Mouse (Mus musculus) gastrocnemius, postnatal 36 days (tissue): ENCODE results near the gene Cc2d1a. TPM values are rescaled to one million over a fixed set of nuclear protein-coding genes. Genes with fewer than 3 reads are reported as not detected.

Experiments used
- microRNA-seq, 2 experiments: library from miRNA; unstranded; fragments of <30 nt; microRNA quantifications; one replicate each; pipeline ENCODE4 v1.2.0; 2021
- total RNA-seq, 2 experiments: library from RNA; stranded (reverse); gene quantifications; 2 replicates each; pipeline ENCODE4 v1.2.3; 2021

The Cc2d1a gene
- total RNA-seq, 2 experiments from 2014 or later, result 15.7 to 16.1 TPM

Small RNA genes within 50 kb of the gene (microRNA-seq; reads per million reads assigned to microRNA genes)
- gene Gm25110 (0 reads per million in 2 experiments), gene Mir181c (584 to 903 reads per million in 2 experiments), gene Mir181d (500 to 595 reads per million in 2 experiments), gene Mir709 (0 reads per million in 2 experiments)

Other genes with a start within 250 kb of the Cc2d1a start
- gene Adgrl1, start 247.8 kb downstream of the Cc2d1a start, total RNA-seq, result 10 to 100 TPM; 20.8 to 26.0 TPM
- gene Gm10644, start 192.7 kb downstream of the Cc2d1a start, total RNA-seq, result under 1 TPM; 0.27 to 0.56 TPM
- gene Asf1b, start 192.4 kb downstream of the Cc2d1a start, total RNA-seq, result under 1 TPM; 0.42 to 0.71 TPM
- gene Prkaca, start 174.9 kb downstream of the Cc2d1a start, total RNA-seq, result 100 to 1,000 TPM; 148 to 165 TPM
- gene Samd1, start 150.3 kb downstream of the Cc2d1a start, total RNA-seq, result 10 to 100 TPM; 13.0 TPM
- under 1 TPM in 1 of 2 experiments, not detected in 1; 0.48 TPM for gene 1700067K01Rik, start 146.4 kb downstream of the Cc2d1a start, total RNA-seq
- gene 2210011C24Rik, start 135.8 kb downstream of the Cc2d1a start, total RNA-seq, result 1 to 10 TPM; 2.6 to 5.6 TPM
- gene Palm3, start 126.5 kb downstream of the Cc2d1a start, total RNA-seq, result under 1 TPM; 0.10 to 0.12 TPM
- under 1 TPM; 0.15 to 0.52 TPM for gene Il27ra, start 105.3 kb downstream of the Cc2d1a start, total RNA-seq
- not detected for gene Rln3, start 102.9 kb downstream of the Cc2d1a start, total RNA-seq
- gene Gm10643, start 82.8 kb downstream of the Cc2d1a start, total RNA-seq, result 1 to 10 TPM; 1.6 to 1.7 TPM
- 1 to 10 TPM; 4.7 TPM for gene Rfx1, start 81.1 kb downstream of the Cc2d1a start, total RNA-seq
- gene Dcaf15, start 43.2 kb downstream of the Cc2d1a start, total RNA-seq, result 1 to 10 TPM; 4.8 to 5.1 TPM
- gene Podnl1, start 21.9 kb downstream of the Cc2d1a start, total RNA-seq, result not detected
- gene 4930432K21Rik, start 89 bp upstream of the Cc2d1a start, total RNA-seq, result under 1 TPM in 1 of 2 experiments, not detected in 1; 0.28 TPM
- not detected for gene Nanos3, start 37.3 kb upstream of the Cc2d1a start, total RNA-seq
- 1 to 10 TPM; 7.1 to 8.4 TPM for gene Zswim4, start 89.1 kb upstream of the Cc2d1a start, total RNA-seq
- gene D8Ertd738e, start 101.8 kb upstream of the Cc2d1a start, total RNA-seq, result 100 to 1,000 TPM; 166 to 182 TPM
- gene Mri1, start 109.4 kb upstream of the Cc2d1a start, total RNA-seq, result 10 to 100 TPM; 11.0 to 17.3 TPM
- gene Ccdc130, start 122.4 kb upstream of the Cc2d1a start, total RNA-seq, result 1 to 10 TPM; 5.0 to 8.7 TPM
- 1 to 10 TPM; 3.3 to 3.8 TPM for gene Cacna1a, start 240.5 kb upstream of the Cc2d1a start, total RNA-seq